23 mouse cellular contexts compared by ENCODE assay signal in the genomic region with DNA sequence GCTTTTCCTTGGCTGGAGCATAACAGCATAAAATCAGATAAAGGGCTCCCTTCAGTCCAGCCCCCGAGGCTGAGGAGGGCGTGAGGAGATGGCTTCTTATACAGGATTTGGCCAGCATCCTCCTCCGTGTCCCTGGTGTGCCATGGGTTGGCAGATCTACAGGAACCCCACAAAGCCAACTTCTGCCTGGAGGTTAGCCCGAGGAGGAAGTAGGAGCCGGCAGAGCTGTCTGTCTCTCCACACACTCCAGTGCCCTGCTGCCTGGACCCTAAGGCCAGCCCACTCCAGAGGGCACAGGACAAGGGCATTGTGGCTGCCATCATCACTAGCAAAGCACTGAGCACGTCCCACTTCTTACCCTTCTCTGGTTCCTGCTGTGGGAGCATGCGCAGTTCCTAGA.
DNase-seq lines count a peak whose midpoint lies in the region; ATAC-seq and TF ChIP-seq lines count a peak whose summit lies in the region.
"Had no signal": no experiment of that assay in that cellular context is flagged by ENCODE, and none has a peak within 500 bp of the region (broad histone marks: within the 10 kb centered on the region; RNA-seq: fewer than 3 reads in every experiment).

No protein-coding gene starts in this region.

- H3K36me3 ChIP-seq in hindbrain, embryonic 16.5 days (ENCODE audit: control insufficient read depth, insufficient read depth, low read length) = no peaks in the 10 kb centered on the region
- peaks cover 9% of the 10 kb centered on the region for H3K36me3 ChIP-seq in hindbrain, embryonic 13.5 days
- H3K36me3 ChIP-seq: intestine, embryonic 15.5 days had no signal

- no peak overlapping the region for H3K27ac ChIP-seq in hindbrain, embryonic 16.5 days (ENCODE audit: low read depth, low read length)
- no peak overlapping the region for H3K27ac ChIP-seq in hindbrain, embryonic 13.5 days
- H3K27ac ChIP-seq: embryonic facial prominence, embryonic 13.5 days; heart, embryonic 10.5 days; hindbrain, embryonic 12.5 days; intestine, embryonic 15.5 days had no signal

- no peaks in the 10 kb centered on the region for H3K9me3 ChIP-seq in hindbrain, embryonic 16.5 days (ENCODE audit: control insufficient read depth, low read length)
- no peaks in the 10 kb centered on the region for H3K9me3 ChIP-seq in hindbrain, embryonic 13.5 days
- H3K9me3 ChIP-seq: embryonic facial prominence, embryonic 13.5 days; heart, embryonic 10.5 days; hindbrain, embryonic 12.5 days; intestine, embryonic 15.5 days had no signal

- no peak for TF ChIP-seq POLR2A in brain, embryonic 14.5 days (IDR thresholded peaks at IDR 0.05; ENCODE audit: borderline replicate concordance, extremely low read depth, insufficient read depth, insufficient read length, poor library complexity, severe bottlenecking)

- peak; percentile 32 for DNase-seq in adrenal gland, postnatal 14 days
- no peak for DNase-seq in adrenal gland, adult (ENCODE audit: inconsistent age in 2 of 2, low spot score in 1 of 2)
- peak; percentile 37 for DNase-seq in brain, embryonic 14.5 days (ENCODE audit: low read depth)
- peak; percentile 27 for DNase-seq in cerebellum, adult 9-11 months
- no peak for DNase-seq in gastrocnemius, postnatal 25 days
- no peak for DNase-seq in right cerebral cortex, postnatal 25 days
- DNase-seq: adrenal gland, postnatal 25 days; gastrocnemius, postnatal 36 days; kidney, postnatal 36 days; layer of hippocampus, adult 9-11 months; lung, embryonic 14.5 days; lung, postnatal 36 days; right cerebral cortex, postnatal 14 days; thymus, adult 18-20 months had no signal

- no peak overlapping the region for H3K4me2 ChIP-seq in hindbrain, embryonic 16.5 days (ENCODE audit: low read length)
- H3K4me2 ChIP-seq in hindbrain, embryonic 13.5 days = no peak overlapping the region
- H3K4me2 ChIP-seq: embryonic facial prominence, embryonic 13.5 days; hindbrain, embryonic 12.5 days; intestine, embryonic 15.5 days; liver, embryonic 11.5 days; lung, embryonic 14.5 days had no signal

- no peak for TF ChIP-seq CTCF in brain, embryonic 14.5 days (IDR thresholded peaks at IDR 0.05; ENCODE audit: borderline replicate concordance, extremely low read depth, insufficient read depth, insufficient read length)

- peaks cover 6% of the 10 kb centered on the region for H3K27me3 ChIP-seq in hindbrain, embryonic 16.5 days (replicated peaks; ENCODE audit: control insufficient read depth, insufficient read depth, low read length)
- peaks cover 77% of the 10 kb centered on the region for H3K27me3 ChIP-seq in hindbrain, embryonic 13.5 days
- H3K27me3 ChIP-seq: embryonic facial prominence, embryonic 13.5 days; intestine, embryonic 15.5 days; Patski had no signal

- peaks cover 4% of the 10 kb centered on the region; the same call in 1 of the 2 replicates for H3K4me1 ChIP-seq in hindbrain, embryonic 16.5 days (ENCODE audit: control insufficient read depth, insufficient read depth, low read depth, low read length)
- 0 out of 2 replicates have a peak, but pooled peaks cover 9% of the 10 kb centered on the region for H3K4me1 ChIP-seq in hindbrain, embryonic 13.5 days (replicated peaks)
- H3K4me1 ChIP-seq: embryonic facial prominence, embryonic 13.5 days; heart, embryonic 10.5 days; hindbrain, embryonic 12.5 days; intestine, embryonic 15.5 days had no signal

- H3K4me3 ChIP-seq in hindbrain, embryonic 16.5 days (ENCODE audit: low read length) = no peak overlapping the region
- H3K4me3 ChIP-seq in hindbrain, embryonic 13.5 days = no peak overlapping the region
- H3K4me3 ChIP-seq: embryonic facial prominence, embryonic 13.5 days; heart, embryonic 10.5 days; hindbrain, embryonic 12.5 days; intestine, embryonic 15.5 days had no signal

- H3K9ac ChIP-seq in hindbrain, embryonic 16.5 days (ENCODE audit: low read depth, low read length) = no peak overlapping the region
- no peak overlapping the region for H3K9ac ChIP-seq in hindbrain, embryonic 13.5 days
- H3K9ac ChIP-seq: embryonic facial prominence, embryonic 13.5 days; hindbrain, embryonic 12.5 days; intestine, embryonic 15.5 days; lung, embryonic 14.5 days had no signal

- ATAC-seq in hindbrain, embryonic 16.5 days = peak; percentile 74
- ATAC-seq in hindbrain, embryonic 13.5 days (ENCODE audit: low FRiP score) = no peak
- ATAC-seq: CD4-positive, CD25-positive, alpha-beta regulatory T cell, adult 4 months; intestine, embryonic 15.5 days; Patski had no signal

- WGBS in hindbrain, embryonic 16.5 days = 41% methylated on average over 7 of the region's 7 CpGs
- WGBS in hindbrain, embryonic 13.5 days = 68% methylated on average over 7 of the region's 7 CpGs

Comparison
In these comparisons a context has a peak if more than half of its experiments do, and no peak if none do; other contexts are left out.
1. DNase-seq: peak in adrenal gland, postnatal 14 days (single experiment), brain, embryonic 14.5 days (single experiment) and cerebellum, adult 9-11 months (single experiment); none in adrenal gland, adult (0 of 2), gastrocnemius, postnatal 25 days (single experiment) and right cerebral cortex, postnatal 25 days (single experiment).